Mouse (Mus musculus): ENCODE results near the gene Mypn.

DNA sequence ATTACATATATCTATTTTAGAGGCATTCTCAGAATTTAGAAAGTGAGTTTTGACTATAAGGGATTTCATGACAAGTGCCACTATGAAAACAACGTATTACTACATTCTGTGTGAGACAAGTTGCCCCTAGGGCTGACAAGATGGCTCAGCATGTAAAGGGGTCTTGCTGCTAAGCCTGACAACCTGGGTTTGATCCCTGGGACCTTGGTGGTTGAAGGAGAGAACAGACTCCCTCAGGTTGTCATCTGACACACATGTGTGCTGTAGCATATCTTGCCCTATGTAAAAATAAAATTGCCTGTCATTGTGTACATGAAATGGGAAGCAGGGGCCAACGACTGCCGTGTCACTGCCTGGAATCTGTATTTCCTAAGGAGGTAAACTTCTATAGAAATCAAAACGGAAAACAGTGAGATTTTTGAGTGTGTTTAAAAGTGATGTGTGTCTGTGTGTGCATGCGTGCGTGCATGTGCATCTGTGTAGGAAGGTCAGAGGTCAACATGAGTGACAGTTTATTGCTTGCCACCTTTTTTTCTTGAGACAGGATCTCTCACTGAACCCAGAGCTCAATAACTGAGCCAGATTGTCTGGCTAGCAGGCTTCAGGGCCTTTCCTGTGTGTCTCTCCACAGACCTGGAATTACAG lies 89.9 kb downstream of the Mypn start:
- TF ChIP-seq POLR2A (IDR thresholded peaks at IDR 0.05; ENCODE audit: insufficient read length, low read depth) (no peak), TCF12 (IDR thresholded peaks at IDR 0.05; ENCODE audit: insufficient read depth, poor library complexity, severe bottlenecking) (no peak)

Data from myocyte (in vitro differentiated cells).